Mouse (Mus musculus) limb, embryonic 10.5 days (tissue): ENCODE data around the gene Tbcd. TPM values are rescaled to one million over a fixed set of nuclear protein-coding genes. Genes with fewer than 3 reads are reported as not detected.

ENCODE experiments used
- DNase-seq: peaks from one replicate; pipeline ENCODE4 v3.0.0-alpha.2; 2017; ENCODE audit warnings: low spot score
- H3K27ac ChIP-seq: fragments of 300-500 bp; sonication (generic); 2 replicates; pipeline ENCODE4 v1.5.1; 2016; ENCODE audit warnings: mild to moderate bottlenecking
- H3K27me3 ChIP-seq: fragments of 300-500 bp; sonication (generic); 2 replicates; pipeline ENCODE4 v1.6.1; 2016; ENCODE audit warnings: low read depth, mild to moderate bottlenecking; ENCODE audit not compliant: poor library complexity, severe bottlenecking
- H3K36me3 ChIP-seq: fragments of 300-500 bp; sonication (generic); 2 replicates; pipeline ENCODE4 v1.6.1; 2016; ENCODE audit warnings: mild to moderate bottlenecking, moderate library complexity
- H3K4me1 ChIP-seq: fragments of 300-500 bp; sonication (generic); 2 replicates; pipeline ENCODE4 v1.6.1; 2016
- H3K4me3 ChIP-seq: fragments of 300-500 bp; sonication (generic); 2 replicates; pipeline ENCODE4 v1.5.1; 2016; ENCODE audit warnings: mild to moderate bottlenecking, moderate library complexity
- H3K9me3 ChIP-seq: fragments of 300-500 bp; sonication (generic); replicated peaks from 2 replicates; pipeline ENCODE4 v1.6.1; 2016; ENCODE audit warnings: mild to moderate bottlenecking
- WGBS: fragments of 180-500 bp; shearing (Covaris S2); methylation state at CpG from one replicate; pipeline ENCODE4 v1.1.7; 2016; 5-methylcytosine and 5-hydroxymethylcytosine counted together
- polyA plus RNA-seq: library from polyadenylated mRNA; unstranded; fragments of >200 nt; fragmentation: Nextera tagmentation; extraction: Ambion mirVana; gene quantifications from 2 replicates; pipeline ENCODE4 v1.2.1, GENCODE M21; 2016

Tbcd gene
- polyA plus RNA-seq, 1 experiment from 2014 or later = 54.9 TPM

- H3K27ac ChIP-seq = no peak overlapping the region
- H3K4me3 ChIP-seq = no peak overlapping the region
- 73% methylated on average over 5 of the region's 5 CpGs for WGBS
- no peak for DNase-seq
- H3K4me1 ChIP-seq = peaks cover 27% of the 10 kb centered on the region
- no peaks in the 10 kb centered on the region for H3K27me3 ChIP-seq
- H3K9me3 ChIP-seq = no peaks in the 10 kb centered on the region
- H3K36me3 ChIP-seq = no peaks in the 10 kb centered on the region
These were observed 14.5 kb upstream of the Tbcd start for GRCm38 (mm10) chr11:121437236-121437635.

- Histone ChIP-seq H3K36me3 (no peaks in the 10 kb centered on the region), H3K9me3 (no peaks in the 10 kb centered on the region), H3K4me3 (no peak overlapping the region), H3K4me1 (peaks cover 19% of the 10 kb centered on the region), H3K27ac (no peak overlapping the region), H3K27me3 (no peaks in the 10 kb centered on the region)
- WGBS = 77% methylated on average over 5 of the region's 5 CpGs
- no peak for DNase-seq
These were observed 12.0 kb upstream of the Tbcd start for GRCm38 (mm10) chr11:121439686-121440292.

GRCm38 (mm10) chr11:121441653-121442052 is 10.1 kb upstream of the Tbcd start:
- WGBS = 88% methylated on average over 4 of the region's 4 CpGs
- Histone ChIP-seq H3K4me1 (peaks cover 15% of the 10 kb centered on the region), H3K9me3 (no peaks in the 10 kb centered on the region), H3K27ac (no peak overlapping the region), H3K4me3 (no peak overlapping the region), H3K27me3 (no peaks in the 10 kb centered on the region), H3K36me3 (no peaks in the 10 kb centered on the region)
- DNase-seq = no peak

GRCm38 (mm10) chr11:121442076-121442475 is 9.7 kb upstream of the Tbcd start:
- peaks cover 15% of the 10 kb centered on the region for H3K4me1 ChIP-seq
- DNase-seq = no peak
- H3K4me3 ChIP-seq = no peak overlapping the region
- H3K36me3 ChIP-seq = no peaks in the 10 kb centered on the region
- no peaks in the 10 kb centered on the region for H3K27me3 ChIP-seq
- no peaks in the 10 kb centered on the region for H3K9me3 ChIP-seq
- H3K27ac ChIP-seq = no peak overlapping the region
- WGBS = 58% methylated on average over 2 of the region's 2 CpGs

GRCm38 (mm10) chr11:121451216-121451726 is 478 bp upstream of the Tbcd start:
- Histone ChIP-seq H3K9me3 (no peaks in the 10 kb centered on the region), H3K4me3 (peak overlapping the region; percentile 89), H3K36me3 (peaks cover 10% of the 10 kb centered on the region), H3K27me3 (0 out of 2 replicates have a peak, but pooled peaks cover 6% of the 10 kb centered on the region), H3K4me1 (peaks cover 16% of the 10 kb centered on the region), H3K27ac (peak overlapping the region; percentile 84)
- DNase-seq = no peak
- 21% methylated on average over 9 of the region's 9 CpGs for WGBS

- WGBS = 93% methylated on average over 3 of the region's 3 CpGs
- 0 out of 2 replicates have a peak, but pooled peaks cover 4% of the 10 kb centered on the region for H3K4me1 ChIP-seq
- H3K36me3 ChIP-seq = peaks cover 67% of the 10 kb centered on the region
- no peak overlapping the region for H3K27ac ChIP-seq
- H3K27me3 ChIP-seq = no peaks in the 10 kb centered on the region
- no peaks in the 10 kb centered on the region for H3K9me3 ChIP-seq
- DNase-seq = no peak
- H3K4me3 ChIP-seq = no peak overlapping the region
These were observed 6.1 kb downstream of the Tbcd start for GRCm38 (mm10) chr11:121457874-121458273.

- no peak overlapping the region for H3K4me3 ChIP-seq
- H3K27me3 ChIP-seq = no peaks in the 10 kb centered on the region
- no peak overlapping the region for H3K27ac ChIP-seq
- 96% methylated on average over 6 of the region's 6 CpGs for WGBS
- peaks cover 46% of the 10 kb centered on the region for H3K36me3 ChIP-seq
- no peak for DNase-seq
- peaks cover 8% of the 10 kb centered on the region; the same call in 1 of the 2 replicates for H3K4me1 ChIP-seq
- H3K9me3 ChIP-seq = no peaks in the 10 kb centered on the region
These were observed 15.7 kb downstream of the Tbcd start for GRCm38 (mm10) chr11:121467408-121467807.

- 84% methylated on average over 3 of the region's 3 CpGs for WGBS
- peaks cover 39% of the 10 kb centered on the region for H3K36me3 ChIP-seq
- H3K9me3 ChIP-seq = no peaks in the 10 kb centered on the region
- no peak overlapping the region for H3K4me3 ChIP-seq
- H3K4me1 ChIP-seq = peaks cover 8% of the 10 kb centered on the region; the same call in 1 of the 2 replicates
- H3K27ac ChIP-seq = no peak overlapping the region
- no peak for DNase-seq
- H3K27me3 ChIP-seq = no peaks in the 10 kb centered on the region
These were observed 23.1 kb downstream of the Tbcd start for GRCm38 (mm10) chr11:121474831-121475230.

- peak; percentile 77 for DNase-seq
- no peak overlapping the region for H3K27ac ChIP-seq
- H3K9me3 ChIP-seq = no peaks in the 10 kb centered on the region
- H3K4me1 ChIP-seq = peaks cover 5% of the 10 kb centered on the region; the same call in 1 of the 2 replicates
- H3K4me3 ChIP-seq = no peak overlapping the region
- peaks cover 38% of the 10 kb centered on the region for H3K36me3 ChIP-seq
- H3K27me3 ChIP-seq = no peaks in the 10 kb centered on the region
- 41% methylated on average over 9 of the region's 9 CpGs for WGBS
These were observed 24.1 kb downstream of the Tbcd start for GRCm38 (mm10) chr11:121475699-121476415.

GRCm38 (mm10) chr11:121479476-121480203 is 27.9 kb downstream of the Tbcd start:
- no peak overlapping the region for H3K27ac ChIP-seq
- no peaks in the 10 kb centered on the region for H3K4me1 ChIP-seq
- 88% methylated on average over 15 of the region's 15 CpGs for WGBS
- H3K9me3 ChIP-seq = no peaks in the 10 kb centered on the region
- H3K36me3 ChIP-seq = peaks cover 49% of the 10 kb centered on the region
- no peaks in the 10 kb centered on the region for H3K27me3 ChIP-seq
- DNase-seq = no peak
- H3K4me3 ChIP-seq = no peak overlapping the region

- WGBS = 87% methylated on average over 2 of the region's 2 CpGs
- Histone ChIP-seq H3K9me3 (no peaks in the 10 kb centered on the region), H3K27ac (no peak overlapping the region), H3K36me3 (peaks cover 41% of the 10 kb centered on the region), H3K4me3 (no peak overlapping the region), H3K4me1 (no peaks in the 10 kb centered on the region), H3K27me3 (no peaks in the 10 kb centered on the region)
- no peak for DNase-seq
These were observed 29.4 kb downstream of the Tbcd start for GRCm38 (mm10) chr11:121481129-121481528.

- H3K27me3 ChIP-seq = no peaks in the 10 kb centered on the region
- peaks cover 21% of the 10 kb centered on the region for H3K36me3 ChIP-seq
- H3K4me3 ChIP-seq = no peak overlapping the region
- no peak overlapping the region for H3K27ac ChIP-seq
- no peaks in the 10 kb centered on the region; the same call in 1 of the 2 replicates for H3K4me1 ChIP-seq
- 85% methylated on average over 9 of the region's 9 CpGs for WGBS
- H3K9me3 ChIP-seq = no peaks in the 10 kb centered on the region
- no peak for DNase-seq
These were observed 34.1 kb downstream of the Tbcd start for GRCm38 (mm10) chr11:121485882-121486281.

GRCm38 (mm10) chr11:121490651-121491050 is 38.9 kb downstream of the Tbcd start:
- no peaks in the 10 kb centered on the region for H3K27me3 ChIP-seq
- H3K36me3 ChIP-seq = peaks cover 17% of the 10 kb centered on the region
- no peaks in the 10 kb centered on the region for H3K9me3 ChIP-seq
- no peak for DNase-seq
- H3K4me3 ChIP-seq = no peak overlapping the region
- no peak overlapping the region for H3K27ac ChIP-seq
- H3K4me1 ChIP-seq = no peaks in the 10 kb centered on the region; the same call in 1 of the 2 replicates
